Mouse (Mus musculus) intestine, embryonic 14.5 days (tissue): ENCODE results near the gene Fmn2. TPM values are rescaled to one million over a fixed set of nuclear protein-coding genes. Genes with fewer than 3 reads are reported as not detected.

ENCODE experiments used
- ATAC-seq: fragments of 200-750 bp; cut with Nextera tagmentation; replicated peaks from 2 replicates; pipeline ENCODE4 v1.8.0; 2017; ENCODE audit warnings: low read depth, moderate number of reproducible peaks, moderate TSS enrichment, moderate library complexity; ENCODE audit not compliant: low FRiP score, low TSS enrichment
- DNase-seq: peaks from one replicate; pipeline ENCODE4 v3.0.0-alpha.2; 2018; ENCODE audit warnings: low spot score
- H3K27ac ChIP-seq: fragments of 300-500 bp; sonication (generic); 2 replicates; pipeline ENCODE4 v1.5.1; 2014; ENCODE audit warnings: low read depth, mild to moderate bottlenecking, control low read depth
- H3K27me3 ChIP-seq: fragments of 300-500 bp; sonication (generic); replicated peaks from 2 replicates; pipeline ENCODE4 v1.6.1; 2014; ENCODE audit warnings: low read length, control low read depth; ENCODE audit not compliant: control insufficient read depth, insufficient read depth
- H3K36me3 ChIP-seq: fragments of 300-500 bp; sonication (generic); 2 replicates; pipeline ENCODE4 v1.6.1; 2014; ENCODE audit warnings: low read length, control low read depth; ENCODE audit not compliant: control insufficient read depth, insufficient read depth
- H3K4me1 ChIP-seq: fragments of 300-500 bp; sonication (generic); replicated peaks from 2 replicates; pipeline ENCODE4 v1.6.1; 2014; ENCODE audit warnings: low read length, control low read depth, mixed read lengths; ENCODE audit not compliant: control insufficient read depth, insufficient read depth
- H3K4me2 ChIP-seq: fragments of 300-500 bp; sonication (generic); 2 replicates; pipeline ENCODE4 v1.6.1; 2014; ENCODE audit warnings: low read length
- H3K4me3 ChIP-seq: fragments of 300-500 bp; sonication (generic); 2 replicates; pipeline ENCODE4 v1.5.1; 2014; ENCODE audit warnings: low read depth, low read length, control low read depth, mixed read lengths
- H3K9ac ChIP-seq: fragments of 300-500 bp; sonication (generic); 2 replicates; pipeline ENCODE4 v1.6.1; 2014; ENCODE audit warnings: mild to moderate bottlenecking, low read length
- H3K9me3 ChIP-seq: fragments of 300-500 bp; sonication (generic); 2 replicates; pipeline ENCODE4 v1.6.1; 2016; ENCODE audit warnings: low read length, control low read depth; ENCODE audit not compliant: control insufficient read depth
- WGBS: fragments of 180-500 bp; shearing (Covaris S2); extraction: QIAGEN DNeasy Blood & Tissue Kit; methylation state at CpG from one replicate; pipeline ENCODE4 v1.1.7; 2014; 5-methylcytosine and 5-hydroxymethylcytosine counted together
- polyA plus RNA-seq: library from polyadenylated mRNA; unstranded; fragments of >200 nt; fragmentation: Nextera tagmentation; extraction: Ambion mirVana; gene quantifications from 2 replicates; pipeline ENCODE4 v1.2.1, GENCODE M21; 2014

The Fmn2 gene
- 2.0 and 2.1 TPM in 2 replicates for polyA plus RNA-seq

- Histone ChIP-seq H3K4me3 (peak within 1 kb of the TSS; percentile 65), H3K9ac (peak within 1 kb of the TSS; percentile 55), H3K4me2 (peak within 1 kb of the TSS; percentile 97), H3K27me3 (peaks cover 13% of the 10 kb centered on the region; the same call in 1 of the 2 replicates), H3K4me1 (peaks cover 14% of the 10 kb centered on the region), H3K9me3 (no peaks in the 10 kb centered on the region), H3K27ac (peak within 1 kb of the TSS; percentile 33; the same call in 1 of the 2 replicates), H3K36me3 (no peaks in the 10 kb centered on the region)
- peak; percentile 92 for ATAC-seq
- peak; percentile 82 for DNase-seq
- under 1% methylated on average over 29 of the region's 29 CpGs for WGBS
Measured at GRCm38 (mm10) chr1:174501661-174502030, at the start of gene Fmn2. Fmn2 (plus strand) TSS chr1:174501825.

GRCm38 (mm10) chr1:174455100-174455499, 46.5 kb upstream of the Fmn2 start:
- Histone ChIP-seq H3K9me3 (no peaks in the 10 kb centered on the region), H3K27ac (no peak overlapping the region), H3K36me3 (no peaks in the 10 kb centered on the region), H3K4me2 (no peak overlapping the region), H3K27me3 (no peaks in the 10 kb centered on the region), H3K4me1 (no peaks in the 10 kb centered on the region), H3K4me3 (no peak overlapping the region), H3K9ac (no peak overlapping the region)
- whole genome bisulfite sequencing, result 76% methylated on average over 2 of the region's 2 CpGs
- no peak for DNase-seq
- ATAC-seq, result no peak

GRCm38 (mm10) chr1:174465385-174465784, 36.2 kb upstream of the Fmn2 start:
- DNase-seq, result no peak
- WGBS, result 83% methylated on average over 3 of the region's 3 CpGs
- no peaks in the 10 kb centered on the region for H3K36me3 ChIP-seq

GRCm38 (mm10) chr1:174466240-174466639, 35.4 kb upstream of the Fmn2 start:
- DNase-seq, result no peak
- H3K4me3 ChIP-seq, result no peak overlapping the region

More at GRCm38 (mm10) chr1:174465385-174465784, 36.2 kb upstream of the Fmn2 start:
- Histone ChIP-seq H3K4me1 (no peaks in the 10 kb centered on the region), H3K9me3 (no peaks in the 10 kb centered on the region), H3K4me2 (no peak overlapping the region), H3K27me3 (no peaks in the 10 kb centered on the region), H3K9ac (no peak overlapping the region), H3K27ac (no peak overlapping the region), H3K4me3 (no peak overlapping the region)
- ATAC-seq, result no peak

DNA sequence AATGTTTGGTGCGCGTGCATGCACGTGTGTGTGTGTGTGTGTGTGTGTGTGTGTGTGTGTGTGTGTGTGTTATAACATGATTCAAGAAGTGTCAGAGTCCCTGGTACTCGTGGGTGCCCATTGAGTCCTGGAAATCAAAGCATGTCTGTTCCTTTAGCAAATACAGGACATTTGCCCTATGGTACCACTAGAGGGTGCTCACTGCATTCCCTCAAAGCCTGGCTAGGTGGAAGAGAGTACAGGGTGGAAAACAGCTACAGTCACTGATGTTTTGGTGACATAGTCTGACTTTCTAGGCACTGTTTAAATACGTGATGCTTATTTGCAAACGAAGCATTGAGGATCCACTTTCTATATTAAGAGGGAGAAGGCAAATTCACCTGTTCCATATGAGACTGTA, 31.9 kb upstream of the Fmn2 start:
- no peak overlapping the region for H3K27ac ChIP-seq
- no peaks in the 10 kb centered on the region for H3K4me1 ChIP-seq
- H3K4me2 ChIP-seq, result no peak overlapping the region
- no peaks in the 10 kb centered on the region for H3K27me3 ChIP-seq
- no peak overlapping the region for H3K9ac ChIP-seq
- H3K4me3 ChIP-seq, result no peak overlapping the region
- H3K9me3 ChIP-seq, result no peaks in the 10 kb centered on the region
- DNase-seq, result peak; percentile 52
- ATAC-seq, result peak; percentile 65; the same call in 1 of the 2 replicates
- H3K36me3 ChIP-seq, result no peaks in the 10 kb centered on the region
- 8% methylated on average over 6 of the region's 6 CpGs for WGBS

More at GRCm38 (mm10) chr1:174466240-174466639, 35.4 kb upstream of the Fmn2 start:
- Histone ChIP-seq H3K4me2 (no peak overlapping the region), H3K4me1 (no peaks in the 10 kb centered on the region), H3K36me3 (no peaks in the 10 kb centered on the region), H3K9me3 (no peaks in the 10 kb centered on the region), H3K27ac (no peak overlapping the region), H3K27me3 (no peaks in the 10 kb centered on the region), H3K9ac (no peak overlapping the region)
- 34% methylated on average over 2 of the region's 2 CpGs for WGBS
- no peak for ATAC-seq

- Histone ChIP-seq H3K4me1 (no peaks in the 10 kb centered on the region), H3K36me3 (no peaks in the 10 kb centered on the region), H3K4me2 (no peak overlapping the region), H3K9me3 (no peaks in the 10 kb centered on the region), H3K4me3 (no peak overlapping the region), H3K27me3 (no peaks in the 10 kb centered on the region), H3K9ac (no peak overlapping the region), H3K27ac (no peak overlapping the region)
- DNase-seq, result no peak
- no peak for ATAC-seq
- WGBS, result 91% methylated on average over 6 of the region's 6 CpGs
Measured at GRCm38 (mm10) chr1:174482567-174482966, 19.1 kb upstream of the Fmn2 start.

DNA sequence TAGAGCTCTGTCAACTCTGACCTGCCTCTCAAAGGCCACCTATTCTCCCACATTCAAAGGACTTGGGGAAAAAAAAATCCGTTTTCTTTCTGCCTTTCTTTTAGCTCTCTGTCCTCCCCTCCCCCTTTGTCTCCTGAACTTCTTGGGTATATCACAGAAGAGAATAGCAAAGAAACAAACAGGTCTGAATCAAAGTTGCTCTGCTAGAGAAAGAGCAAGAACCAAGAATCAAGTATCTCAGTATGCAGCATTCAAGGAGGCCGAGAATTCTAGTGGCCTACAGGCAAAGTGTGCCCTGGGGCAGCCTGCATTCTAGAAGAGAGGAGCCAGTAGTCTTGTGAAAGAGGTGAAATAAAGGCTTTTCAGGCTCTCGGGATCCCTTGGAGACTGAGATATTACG, 1.6 kb upstream of the Fmn2 start:
- H3K4me1 ChIP-seq, result peaks cover 14% of the 10 kb centered on the region
- H3K4me3 ChIP-seq, result no peak overlapping the region
- no peaks in the 10 kb centered on the region for H3K9me3 ChIP-seq
- no peak for ATAC-seq
- H3K36me3 ChIP-seq, result no peaks in the 10 kb centered on the region
- H3K27me3 ChIP-seq, result peaks cover 13% of the 10 kb centered on the region; the same call in 1 of the 2 replicates
- no peak overlapping the region for H3K27ac ChIP-seq
- DNase-seq, result no peak
- no peak overlapping the region for H3K9ac ChIP-seq
- 62% methylated on average over 4 of the region's 4 CpGs for WGBS
- no peak overlapping the region for H3K4me2 ChIP-seq

GRCm38 (mm10) chr1:174501011-174501410, 614 bp upstream of the Fmn2 start:
- H3K9ac ChIP-seq, result no peak overlapping the region
- H3K27ac ChIP-seq, result no peak overlapping the region
- H3K36me3 ChIP-seq, result no peaks in the 10 kb centered on the region
- peaks cover 13% of the 10 kb centered on the region; the same call in 1 of the 2 replicates for H3K27me3 ChIP-seq
- H3K4me2 ChIP-seq, result no peak overlapping the region; the same call in 1 of the 2 replicates
- peaks cover 14% of the 10 kb centered on the region for H3K4me1 ChIP-seq
- no peak overlapping the region for H3K4me3 ChIP-seq
- no peak for DNase-seq
- WGBS, result 43% methylated on average over 1 of the region's 1 CpGs
- no peaks in the 10 kb centered on the region for H3K9me3 ChIP-seq
- no peak for ATAC-seq
